Mouse (Mus musculus) neural tube, embryonic 14.5 days (tissue): Measurements from ENCODE around the gene Olfr462. TPM values are rescaled to one million over a fixed set of nuclear protein-coding genes. Genes with fewer than 3 reads are reported as not detected.

Source experiments
- ATAC-seq: fragments of 200-750 bp; cut with Nextera tagmentation; 2 replicates; pipeline ENCODE4 v1.8.0; 2017; ENCODE audit warnings: low read depth, mild to moderate bottlenecking, moderate TSS enrichment, moderate library complexity
- H3K27ac ChIP-seq: fragments of 300-500 bp; sonication (generic); 2 replicates; pipeline ENCODE4 v1.5.1; 2014; ENCODE audit warnings: low read depth, mild to moderate bottlenecking, control low read depth, low read length, moderate library complexity, mixed read lengths
- H3K27me3 ChIP-seq: fragments of 300-500 bp; sonication (generic); 2 replicates; pipeline ENCODE4 v1.6.1; 2014; ENCODE audit warnings: low read length; ENCODE audit not compliant: control insufficient read depth, insufficient read depth
- H3K36me3 ChIP-seq: fragments of 300-500 bp; sonication (generic); 2 replicates; pipeline ENCODE4 v1.6.1; 2014; ENCODE audit warnings: low read length, mixed read lengths; ENCODE audit not compliant: control insufficient read depth, insufficient read depth
- H3K4me1 ChIP-seq: fragments of 300-500 bp; sonication (generic); 2 replicates; pipeline ENCODE4 v1.6.1; 2014; ENCODE audit warnings: low read length; ENCODE audit not compliant: control insufficient read depth, insufficient read depth
- H3K4me2 ChIP-seq: fragments of 300-500 bp; sonication (generic); 2 replicates; pipeline ENCODE4 v1.6.1; 2014; ENCODE audit warnings: mild to moderate bottlenecking, low read depth, low read length, control low read depth
- H3K4me3 ChIP-seq: fragments of 300-500 bp; sonication (generic); 2 replicates; pipeline ENCODE4 v1.5.1; 2014; ENCODE audit warnings: low read depth, low read length, control low read depth, mixed read lengths
- H3K9ac ChIP-seq: fragments of 300-500 bp; sonication (generic); replicated peaks from 2 replicates; pipeline ENCODE4 v1.6.1; 2014; ENCODE audit warnings: low read depth, mild to moderate bottlenecking, control low read depth, low read length, mixed read lengths
- H3K9me3 ChIP-seq: fragments of 300-500 bp; sonication (generic); 2 replicates; pipeline ENCODE4 v1.6.1; 2016; ENCODE audit warnings: low read length; ENCODE audit not compliant: control insufficient read depth
- WGBS: fragments of 180-500 bp; shearing (Covaris S2); extraction: QIAGEN DNeasy Blood & Tissue Kit; methylation state at CpG from one replicate; pipeline ENCODE4 v1.1.7; 2014; 5-methylcytosine and 5-hydroxymethylcytosine counted together
- polyA plus RNA-seq: library from polyadenylated mRNA; unstranded; fragments of >200 nt; fragmentation: Nextera tagmentation; extraction: Ambion mirVana; gene quantifications from 2 replicates; pipeline ENCODE4 v1.2.1, GENCODE M21; 2014

Olfr462 gene
- polyA plus RNA-seq: not detected in 2 replicates

DNA sequence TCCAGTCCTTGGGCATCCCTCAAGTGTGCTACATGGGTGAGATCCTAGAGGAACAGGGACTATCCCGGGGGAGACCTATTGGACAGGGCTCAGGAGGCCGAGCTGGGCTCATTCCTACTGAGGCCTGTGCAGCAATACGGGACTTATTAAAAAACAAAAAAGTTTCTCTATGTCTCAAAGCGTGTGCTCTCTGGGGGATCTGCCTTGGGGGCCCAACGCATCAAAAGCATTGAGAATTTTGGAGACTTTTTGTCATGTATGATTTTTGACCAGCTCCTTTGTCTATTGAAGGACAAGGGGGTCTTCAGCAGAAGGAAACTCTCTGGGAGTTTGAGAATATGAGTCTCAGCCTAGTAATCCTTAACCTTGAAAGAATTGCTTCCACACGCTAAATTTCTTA is at the start of gene Olfr462:
Olfr462 (minus strand) TSS at position 101 of the 400 bp plus-strand sequence.
- Histone ChIP-seq H3K4me2 (no peak within 1 kb of the TSS), H3K4me1 (no peaks in the 10 kb centered on the region), H3K9ac (no peak within 1 kb of the TSS), H3K27me3 (no peaks in the 10 kb centered on the region), H3K27ac (no peak within 1 kb of the TSS), H3K36me3 (no peaks in the 10 kb centered on the region), H3K4me3 (no peak within 1 kb of the TSS), H3K9me3 (no peaks in the 10 kb centered on the region)
- WGBS: 92% methylated on average over 6 of the region's 6 CpGs
- no peak for ATAC-seq

DNA sequence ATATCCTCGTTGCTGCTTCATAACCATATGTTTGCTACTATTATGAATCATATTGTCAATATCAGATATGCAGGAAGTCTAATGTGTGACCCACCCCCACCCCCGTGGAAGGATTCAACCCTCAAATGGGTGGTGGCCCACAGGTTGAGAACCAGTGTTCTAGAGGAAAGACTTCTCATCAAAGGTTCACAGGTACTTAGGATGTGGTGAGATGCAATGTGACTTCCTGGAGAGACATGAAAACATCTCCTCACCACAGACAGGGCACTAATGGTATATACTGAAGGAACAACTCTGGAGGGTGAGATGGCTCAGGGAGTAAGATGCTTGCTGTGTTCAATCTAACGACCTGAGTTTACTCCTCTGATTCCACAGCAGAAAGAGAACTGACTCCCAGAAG is 43.4 kb upstream of the Olfr462 start:
- WGBS: 83% methylated on average over 3 of the region's 3 CpGs
- no peaks in the 10 kb centered on the region for H3K36me3 ChIP-seq

DNA sequence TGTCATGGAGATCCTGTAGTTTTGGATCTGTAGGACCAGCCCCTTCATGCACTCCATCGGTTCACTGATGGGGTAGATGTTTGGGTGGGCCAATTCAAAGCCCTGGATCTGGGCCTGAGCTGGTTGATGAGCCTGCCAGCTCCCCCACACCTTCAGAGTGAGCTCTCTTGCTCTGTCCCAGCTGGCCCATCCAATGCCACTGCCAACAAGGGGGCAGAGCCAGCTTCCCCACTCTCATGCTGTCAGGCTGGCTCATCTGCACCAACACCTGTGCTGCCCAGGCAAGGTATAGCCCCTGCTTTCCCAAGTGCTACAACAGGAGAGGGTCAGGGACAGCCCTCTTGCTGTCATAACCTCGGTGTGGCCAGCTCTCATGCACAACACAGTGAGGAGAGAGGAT is 41.7 kb upstream of the Olfr462 start:
- no peak for ATAC-seq
- Histone ChIP-seq H3K4me1 (no peaks in the 10 kb centered on the region), H3K36me3 (no peaks in the 10 kb centered on the region), H3K4me2 (no peak overlapping the region), H3K27me3 (no peaks in the 10 kb centered on the region), H3K9me3 (no peaks in the 10 kb centered on the region), H3K27ac (no peak overlapping the region), H3K9ac (no peak overlapping the region), H3K4me3 (no peak overlapping the region)
- WGBS: 79% methylated on average over 2 of the region's 2 CpGs

More for the DNA sequence above, 43.4 kb upstream of the Olfr462 start:
- H3K9me3 ChIP-seq: no peaks in the 10 kb centered on the region
- no peaks in the 10 kb centered on the region for H3K4me1 ChIP-seq
- no peak overlapping the region for H3K4me2 ChIP-seq
- H3K4me3 ChIP-seq: no peak overlapping the region
- no peak for ATAC-seq
- H3K9ac ChIP-seq: no peak overlapping the region
- no peak overlapping the region for H3K27ac ChIP-seq
- no peaks in the 10 kb centered on the region for H3K27me3 ChIP-seq

DNA sequence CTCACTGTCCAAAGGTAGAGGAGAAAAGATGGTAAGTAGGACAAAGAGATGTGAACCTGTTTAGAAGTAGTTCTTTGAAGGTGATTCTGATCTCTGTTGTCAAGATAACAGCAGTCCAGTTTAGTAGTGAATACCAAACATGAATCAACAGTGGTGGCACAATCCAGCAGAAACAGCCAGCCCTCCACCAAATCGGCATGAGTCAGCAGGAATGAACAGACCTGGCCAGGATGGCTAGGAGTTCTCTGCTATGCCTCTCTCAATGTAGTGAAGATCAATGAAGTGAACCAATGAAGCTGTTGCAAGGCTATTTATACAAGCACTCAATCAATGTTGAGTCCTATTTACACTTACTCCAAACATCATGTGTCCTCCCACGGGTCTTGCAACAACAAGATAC is 38.3 kb upstream of the Olfr462 start:
- Histone ChIP-seq H3K9me3 (no peaks in the 10 kb centered on the region), H3K4me3 (no peak overlapping the region), H3K27ac (no peak overlapping the region), H3K4me1 (no peaks in the 10 kb centered on the region), H3K36me3 (no peaks in the 10 kb centered on the region), H3K9ac (no peak overlapping the region), H3K27me3 (no peaks in the 10 kb centered on the region), H3K4me2 (no peak overlapping the region)
- no peak for ATAC-seq
- 98% methylated on average over 2 of the region's 2 CpGs for whole genome bisulfite sequencing

DNA sequence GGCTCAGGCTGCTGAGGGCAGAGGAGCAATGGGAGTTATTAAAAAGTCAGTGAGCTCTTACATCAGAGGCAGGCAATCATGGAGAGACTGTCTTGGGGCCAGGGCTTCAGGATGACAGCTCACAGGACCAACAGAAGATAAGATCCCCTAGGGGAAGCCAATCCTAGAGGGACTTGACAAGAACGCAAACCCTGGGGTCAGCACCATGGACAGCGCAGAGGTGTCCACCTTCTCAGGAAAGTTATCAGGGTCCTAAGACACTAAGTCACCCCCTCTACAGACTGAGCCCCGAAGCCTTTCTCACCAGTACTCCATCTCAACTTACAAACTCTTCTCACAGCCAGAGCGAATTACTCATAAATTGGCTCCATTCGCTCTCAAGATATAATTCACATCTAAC is 28.9 kb upstream of the Olfr462 start, which contains the start of gene Olfr464:
Olfr464 (minus strand) TSS at position 2 of the 400 bp plus-strand sequence.
- 42% methylated on average over 5 of the region's 5 CpGs for WGBS
- no peak within 1 kb of the TSS for H3K9ac ChIP-seq
- H3K36me3 ChIP-seq: no peaks in the 10 kb centered on the region
- no peaks in the 10 kb centered on the region for H3K9me3 ChIP-seq
- no peak within 1 kb of the TSS for H3K4me2 ChIP-seq
- H3K4me3 ChIP-seq: no peak within 1 kb of the TSS
- no peaks in the 10 kb centered on the region for H3K27me3 ChIP-seq
- no peak within 1 kb of the TSS for H3K27ac ChIP-seq
- no peak for ATAC-seq
- H3K4me1 ChIP-seq: no peaks in the 10 kb centered on the region

DNA sequence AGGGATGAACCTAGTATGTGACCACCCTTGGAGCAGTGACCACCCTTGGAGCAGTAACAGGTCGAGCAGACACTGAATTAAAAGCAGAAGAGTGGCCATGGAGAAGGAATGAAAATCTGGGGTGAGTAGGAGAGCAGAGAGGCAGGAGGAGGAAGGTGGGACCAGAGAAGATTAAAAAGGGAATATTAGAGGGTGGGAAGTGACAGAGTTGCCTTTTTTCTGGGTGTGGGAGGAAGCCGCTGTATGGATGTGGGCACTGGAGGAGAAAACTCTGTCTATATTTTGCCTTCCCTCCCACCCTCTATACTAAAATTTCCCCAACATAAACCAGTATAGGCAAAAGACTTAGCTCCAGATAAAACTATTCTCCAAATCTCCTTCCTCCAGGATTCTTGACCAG is 28.2 kb upstream of the Olfr462 start:
- no peak overlapping the region for H3K9ac ChIP-seq
- no peaks in the 10 kb centered on the region for H3K9me3 ChIP-seq
- WGBS: 72% methylated on average over 2 of the region's 2 CpGs
- no peaks in the 10 kb centered on the region for H3K27me3 ChIP-seq
- H3K4me3 ChIP-seq: no peak overlapping the region
- no peaks in the 10 kb centered on the region for H3K36me3 ChIP-seq
- no peak overlapping the region for H3K4me2 ChIP-seq
- no peaks in the 10 kb centered on the region for H3K4me1 ChIP-seq
- ATAC-seq: no peak
- H3K27ac ChIP-seq: no peak overlapping the region

DNA sequence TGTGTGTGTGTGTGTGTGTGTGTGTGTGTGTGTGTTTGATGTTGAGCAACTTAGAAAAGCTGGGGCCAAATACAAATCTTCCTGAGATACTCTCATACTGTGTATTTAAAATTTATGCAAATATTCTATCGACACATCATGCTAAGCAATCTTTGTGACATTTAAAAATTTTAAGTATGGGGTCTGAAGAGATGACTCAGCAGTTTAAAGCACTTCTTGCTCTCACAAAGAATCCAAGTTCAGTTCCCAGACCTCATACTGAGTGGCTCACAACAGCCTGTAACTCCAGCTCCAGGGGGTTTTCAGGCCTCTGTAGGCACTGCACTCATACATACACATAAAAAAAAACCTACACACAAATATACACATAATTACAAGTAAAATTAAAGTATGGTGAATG is 23.9 kb upstream of the Olfr462 start:
- Histone ChIP-seq H3K27ac (no peak overlapping the region), H3K4me1 (no peaks in the 10 kb centered on the region), H3K36me3 (no peaks in the 10 kb centered on the region), H3K4me3 (no peak overlapping the region), H3K4me2 (no peak overlapping the region), H3K9me3 (no peaks in the 10 kb centered on the region), H3K27me3 (no peaks in the 10 kb centered on the region), H3K9ac (no peak overlapping the region)
- no peak for ATAC-seq
- WGBS: 93% methylated on average over 1 of the region's 1 CpGs

DNA sequence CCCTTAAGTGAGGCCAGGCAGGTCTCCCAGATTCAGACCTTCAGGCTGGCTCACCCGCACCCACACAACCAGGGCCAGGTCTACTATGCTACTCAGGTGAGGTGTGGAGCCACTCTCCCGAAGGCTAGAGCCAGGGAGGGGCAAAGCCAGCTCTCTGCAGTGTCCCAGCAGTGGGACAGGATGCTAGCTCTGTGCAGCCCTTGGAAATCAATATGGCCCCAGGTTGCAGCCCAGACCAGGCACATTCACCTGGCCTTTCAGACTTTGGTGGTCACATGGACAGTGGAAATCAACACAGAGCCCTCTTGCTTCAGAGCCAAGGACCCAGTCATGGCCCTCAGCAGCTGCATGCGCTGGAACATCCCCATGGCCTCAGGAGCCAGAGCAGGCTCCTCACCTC is 12.3 kb upstream of the Olfr462 start:
- Histone ChIP-seq H3K9ac (no peak overlapping the region), H3K4me3 (no peak overlapping the region), H3K27ac (no peak overlapping the region), H3K9me3 (no peaks in the 10 kb centered on the region), H3K36me3 (no peaks in the 10 kb centered on the region), H3K27me3 (no peaks in the 10 kb centered on the region), H3K4me1 (no peaks in the 10 kb centered on the region), H3K4me2 (no peak overlapping the region)
- ATAC-seq: no peak
- 89% methylated on average over 3 of the region's 3 CpGs for WGBS

DNA sequence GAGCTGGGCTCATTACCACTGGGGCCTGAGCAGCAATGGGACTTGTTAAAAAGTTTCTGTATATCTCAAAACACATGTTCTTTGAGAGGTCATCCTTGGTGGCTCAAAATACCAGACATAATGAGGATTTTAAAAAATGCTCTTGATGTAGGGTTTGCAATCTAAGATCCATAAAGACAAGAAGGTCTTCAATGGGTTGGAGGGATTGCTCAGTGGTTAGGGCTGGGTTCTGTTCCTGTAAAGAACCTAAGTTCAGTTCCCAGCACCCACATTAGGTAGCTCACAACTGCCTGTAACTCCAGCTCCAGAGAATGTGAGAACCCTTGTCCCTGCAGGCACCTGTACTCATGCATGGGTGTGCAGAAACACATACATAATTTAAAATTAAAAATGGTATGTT is 5.2 kb upstream of the Olfr462 start, which contains the start of gene Olfr463:
Olfr463 (minus strand) TSS at position 101 of the 400 bp plus-strand sequence.
- no peak within 1 kb of the TSS for H3K4me3 ChIP-seq
- H3K27me3 ChIP-seq: no peaks in the 10 kb centered on the region
- ATAC-seq: no peak
- H3K9ac ChIP-seq: no peak within 1 kb of the TSS
- H3K36me3 ChIP-seq: no peaks in the 10 kb centered on the region
- no peaks in the 10 kb centered on the region for H3K9me3 ChIP-seq
- no peaks in the 10 kb centered on the region for H3K4me1 ChIP-seq
- no peak within 1 kb of the TSS for H3K27ac ChIP-seq
- no peak within 1 kb of the TSS for H3K4me2 ChIP-seq

DNA sequence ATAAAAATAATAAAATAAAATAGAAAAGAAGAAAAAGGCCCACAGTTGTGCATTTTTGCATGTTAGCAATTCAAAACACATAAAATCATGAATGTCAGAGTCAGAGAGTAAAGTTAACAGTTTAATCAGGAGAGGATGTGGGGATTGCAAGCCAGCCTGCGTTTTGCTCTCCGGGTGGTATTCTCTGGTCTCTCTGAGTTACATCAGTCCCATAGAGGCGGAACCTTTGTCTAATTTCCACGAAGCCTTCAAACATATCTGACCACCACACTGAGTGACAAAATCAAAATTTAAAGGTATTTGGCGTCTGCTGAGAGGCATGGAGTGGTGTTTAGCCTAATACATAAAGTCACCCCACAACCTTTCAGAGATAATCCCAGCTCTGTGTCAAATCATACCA is 7.2 kb downstream of the Olfr462 start:
- Histone ChIP-seq H3K9me3 (no peaks in the 10 kb centered on the region), H3K36me3 (no peaks in the 10 kb centered on the region), H3K4me3 (no peak overlapping the region), H3K4me1 (no peaks in the 10 kb centered on the region), H3K9ac (no peak overlapping the region), H3K27ac (no peak overlapping the region), H3K4me2 (no peak overlapping the region), H3K27me3 (no peaks in the 10 kb centered on the region)
- no peak for ATAC-seq
- WGBS: 84% methylated on average over 5 of the region's 5 CpGs
